Mouse (Mus musculus) thymus, adult 2 months (tissue): ENCODE measurements around the gene Ly6g6c. TPM values are rescaled to one million over a fixed set of nuclear protein-coding genes. Genes with fewer than 3 reads are reported as not detected.

Experiments used
- DNase-seq: peaks from one replicate; pipeline ENCODE4 v3.0.0; 2021
- H3K27ac ChIP-seq: fragments of 200-500 bp; 2 replicates; pipeline ENCODE4 v1.5.1; 2012; ENCODE audit warnings: low read length, control low read depth; ENCODE audit not compliant: control insufficient read depth, insufficient read depth
- H3K27me3 ChIP-seq: fragments of 200-500 bp; 2 replicates; pipeline ENCODE4 v1.6.1; 2012; ENCODE audit warnings: mild to moderate bottlenecking, low read length, moderate library complexity, mixed read lengths; ENCODE audit not compliant: control insufficient read depth, insufficient read depth
- H3K36me3 ChIP-seq: fragments of 200-500 bp; 2 replicates; pipeline ENCODE4 v1.6.1; 2012; ENCODE audit warnings: mild to moderate bottlenecking, low read length, moderate library complexity; ENCODE audit not compliant: control insufficient read depth, insufficient read depth
- H3K4me1 ChIP-seq: fragments of 200-500 bp; replicated peaks from 2 replicates; pipeline ENCODE4 v1.6.1; 2012; ENCODE audit warnings: low read length; ENCODE audit not compliant: control insufficient read depth, insufficient read depth
- H3K4me3 ChIP-seq: fragments of 200-500 bp; 2 replicates; pipeline ENCODE4 v1.5.1; 2012; ENCODE audit warnings: mild to moderate bottlenecking, low read length, control low read depth, moderate library complexity; ENCODE audit not compliant: control insufficient read depth, insufficient read depth
- CTCF ChIP-seq: fragments of 200-500 bp; IDR thresholded peaks from 2 replicates; pipeline ENCODE4 v1.5.1; 2012; ENCODE audit warnings: mild to moderate bottlenecking, control low read depth, low read length, moderate library complexity, borderline replicate concordance; ENCODE audit not compliant: control insufficient read depth, poor library complexity, insufficient read depth; ENCODE audit errors: extremely low read depth
- POLR2A ChIP-seq: fragments of 200-500 bp; IDR thresholded peaks from 2 replicates; pipeline ENCODE4 v1.6.1; 2012; ENCODE audit warnings: mild to moderate bottlenecking, low read length, control low read depth, moderate library complexity; ENCODE audit not compliant: control insufficient read depth, poor library complexity, insufficient read depth; ENCODE audit errors: extremely low read depth
- WGBS: fragments of 180-500 bp; shearing (Covaris S2); methylation state at CpG from one replicate; pipeline ENCODE4 v1.1.7; 2018; 5-methylcytosine and 5-hydroxymethylcytosine counted together
- polyA plus RNA-seq: library from polyadenylated mRNA; depleted of rRNA; stranded (reverse); fragments of >200 nt; gene quantifications from 2 replicates; pipeline ENCODE4 v1.2.3, GENCODE M21; 2012

The Ly6g6c gene
- polyA plus RNA-seq, 1 experiment: 5.0 TPM

- TF ChIP-seq POLR2A (no peak), CTCF (no peak)
- Histone ChIP-seq H3K36me3 (peaks cover 18% of the 10 kb centered on the region), H3K27me3 (peaks cover 16% of the 10 kb centered on the region), H3K4me1 (peaks cover 21% of the 10 kb centered on the region), H3K27ac (no peak overlapping the region), H3K4me3 (no peak overlapping the region)
- DNase-seq: no peak
- 98% methylated on average over 8 of the region's 8 CpGs for WGBS
Measured at GRCm38 (mm10) chr17:35061299-35061698, 3.9 kb upstream of the Ly6g6c start.

- WGBS: 97% methylated on average over 3 of the region's 3 CpGs
- Histone ChIP-seq H3K4me1 (peaks cover 18% of the 10 kb centered on the region), H3K27ac (no peak overlapping the region), H3K36me3 (peaks cover 1% of the 10 kb centered on the region), H3K27me3 (peaks cover 16% of the 10 kb centered on the region), H3K4me3 (no peak overlapping the region)
- no peak for DNase-seq
- TF ChIP-seq POLR2A (no peak), CTCF (no peak)
Measured at GRCm38 (mm10) chr17:35063466-35063865, 1.7 kb upstream of the Ly6g6c start.

- Histone ChIP-seq H3K27me3 (peaks cover 16% of the 10 kb centered on the region), H3K4me3 (no peak overlapping the region), H3K27ac (no peak overlapping the region), H3K4me1 (peaks cover 11% of the 10 kb centered on the region), H3K36me3 (no peaks in the 10 kb centered on the region)
- TF ChIP-seq CTCF: no peak
- 58% methylated on average over 10 of the region's 10 CpGs for WGBS
- DNase-seq: no peak
Measured at GRCm38 (mm10) chr17:35064378-35064877, 760 bp upstream of the Ly6g6c start.

- H3K4me3 ChIP-seq: peak within 1 kb of the TSS; percentile 32
- no peak for DNase-seq
- H3K27me3 ChIP-seq: peaks cover 16% of the 10 kb centered on the region
- H3K27ac ChIP-seq: no peak within 1 kb of the TSS
- H3K36me3 ChIP-seq: no peaks in the 10 kb centered on the region
- TF ChIP-seq POLR2A (no peak), CTCF (no peak)
- H3K4me1 ChIP-seq: peaks cover 23% of the 10 kb centered on the region
- 64% methylated on average over 10 of the region's 10 CpGs for WGBS
Measured at GRCm38 (mm10) chr17:35066084-35066483, 896 bp downstream of the Ly6g6c start, which contains the start of gene Mpig6b. Gene Mpig6b, minus strand, starts transcription at chr17:35066184.

GRCm38 (mm10) chr17:35068213-35068914 lies 3.2 kb downstream of the Ly6g6c start:
- TF ChIP-seq CTCF (no peak), POLR2A (no peak)
- H3K27ac ChIP-seq: no peak overlapping the region
- no peak for DNase-seq
- no peaks in the 10 kb centered on the region for H3K36me3 ChIP-seq
- WGBS: 68% methylated on average over 17 of the region's 17 CpGs
- peaks cover 16% of the 10 kb centered on the region for H3K27me3 ChIP-seq
- no peak overlapping the region for H3K4me3 ChIP-seq
- H3K4me1 ChIP-seq: peaks cover 31% of the 10 kb centered on the region

GRCm38 (mm10) chr17:35070556-35071229 lies 5.5 kb downstream of the Ly6g6c start:
- H3K36me3 ChIP-seq: no peaks in the 10 kb centered on the region
- 43% methylated on average over 6 of the region's 6 CpGs for WGBS

More at GRCm38 (mm10) chr17:35070556-35071229, 5.5 kb downstream of the Ly6g6c start:
- H3K4me3 ChIP-seq: no peak overlapping the region
- peak overlapping the region; percentile 93 for H3K27ac ChIP-seq
- peaks cover 5% of the 10 kb centered on the region; the same call in 1 of the 2 replicates for H3K27me3 ChIP-seq
- peaks cover 32% of the 10 kb centered on the region for H3K4me1 ChIP-seq
- no peak for TF ChIP-seq CTCF
- TF ChIP-seq POLR2A: no peak
- peak; percentile 67 for DNase-seq
